Mouse (Mus musculus) midbrain, embryonic 16.5 days (tissue): ENCODE results near the gene 2510009E07Rik. TPM values are rescaled to one million over a fixed set of nuclear protein-coding genes. Genes with fewer than 3 reads are reported as not detected.

ENCODE experiments used
- polyA plus RNA-seq: library from polyadenylated mRNA; unstranded; fragments of >200 nt; fragmentation: Nextera tagmentation; extraction: Ambion mirVana; gene quantifications from 2 replicates; pipeline ENCODE4 v1.2.1, GENCODE M21; 2015

The 2510009E07Rik gene
- polyA plus RNA-seq, 1 experiment from 2014 or later, result 50.4 TPM

Other genes starting within 250 kb of the 2510009E07Rik start
- 1.8 and 1.9 TPM in 2 replicates for gene Ehhadh, start 93.1 kb upstream of the 2510009E07Rik start, polyA plus RNA-seq
- 6.4 TPM in 2 replicates for gene Map3k13, start 99.7 kb upstream of the 2510009E07Rik start, polyA plus RNA-seq